ENCODE assay signal across 11 mouse cellular contexts in the genomic region with DNA sequence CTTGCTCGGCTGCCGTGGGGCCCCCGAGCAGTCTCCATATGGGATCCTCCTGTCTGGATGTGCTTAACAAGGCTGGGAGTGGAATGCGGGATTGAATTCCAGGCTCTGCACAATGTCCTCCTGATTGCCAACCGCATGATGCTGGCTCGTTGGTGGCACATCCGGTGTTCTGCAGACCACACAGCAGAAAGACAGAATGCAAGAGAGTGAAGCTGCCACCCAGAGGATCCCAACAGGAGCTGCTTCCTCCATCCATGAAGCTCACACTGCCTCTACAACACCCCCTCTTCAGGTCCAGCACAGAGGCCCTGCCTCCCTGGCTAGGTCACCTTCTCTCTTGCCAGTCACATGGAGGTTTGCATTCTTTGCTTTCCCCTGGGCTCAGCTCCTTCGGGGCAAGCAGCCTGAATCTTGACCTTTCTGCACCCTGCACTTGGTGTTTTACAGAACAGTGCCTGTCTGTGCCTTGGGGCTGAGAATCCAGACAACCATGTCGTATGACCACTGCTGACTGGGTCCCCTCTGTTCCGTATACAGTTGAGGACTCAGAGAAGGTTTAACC. TPM values are rescaled to one million over a fixed set of nuclear protein-coding genes. Genes with fewer than 3 reads are reported as not detected.
A peak's percentile ranks its signal among the peaks of the same experiment; 100 is the strongest.
DNase-seq lines count a peak whose midpoint lies in the region; ATAC-seq and TF ChIP-seq lines count a peak whose summit lies in the region.
"Had no signal": no experiment of that assay in that cellular context is flagged by ENCODE, and none has a peak within 500 bp of the region (broad histone marks: within the 10 kb centered on the region; RNA-seq: fewer than 3 reads in every experiment).

No protein-coding gene starts in this region.

- no peak overlapping the region for H3K4me3 ChIP-seq in lung, postnatal 0 days (ENCODE audit: low read depth, low read length)
- H3K4me3 ChIP-seq in lung, adult 2 months (replicated peaks; ENCODE audit: extremely low read depth, low read depth, low read length), result no peak overlapping the region
- H3K4me3 ChIP-seq in embryonic facial prominence, embryonic 13.5 days, result no peak overlapping the region
- H3K4me3 ChIP-seq in stomach, postnatal 0 days (ENCODE audit: low read depth, low read length), result no peak overlapping the region
- H3K4me3 ChIP-seq: heart, embryonic 15.5 days; limb, embryonic 15.5 days; midbrain, embryonic 12.5 days had no signal

- peak; percentile 25 to 37 for DNase-seq in heart, postnatal 10 days
- no peak for DNase-seq in heart, adult 8-10 months (ENCODE audit: low spot score)
- DNase-seq in lung, postnatal 0 days (ENCODE audit: low spot score), result peak; percentile 13
- no peak for DNase-seq in lung, adult 2 months
- no peak for DNase-seq in stomach, postnatal 0 days (ENCODE audit: low spot score)
- DNase-seq: right cerebral cortex, postnatal 25 days had no signal

- WGBS in lung, postnatal 0 days, result 58% methylated on average over 10 of the region's 10 CpGs
- 54% methylated on average over 10 of the region's 10 CpGs for WGBS in lung, adult 2 months
- 33% methylated on average over 10 of the region's 10 CpGs for WGBS in embryonic facial prominence, embryonic 13.5 days
- WGBS in stomach, postnatal 0 days, result 51% methylated on average over 10 of the region's 10 CpGs

- H3K27me3 ChIP-seq in lung, postnatal 0 days (replicated peaks; ENCODE audit: insufficient read depth, low read length), result no peaks in the 10 kb centered on the region
- H3K27me3 ChIP-seq in embryonic facial prominence, embryonic 13.5 days, result no peaks in the 10 kb centered on the region
- H3K27me3 ChIP-seq in stomach, postnatal 0 days (ENCODE audit: control insufficient read depth, insufficient read depth, low read length), result no peaks in the 10 kb centered on the region
- H3K27me3 ChIP-seq: heart, embryonic 15.5 days; limb, embryonic 15.5 days; midbrain, embryonic 12.5 days had no signal

- no peak overlapping the region for H3K9ac ChIP-seq in lung, postnatal 0 days (replicated peaks; ENCODE audit: low read depth)
- H3K9ac ChIP-seq in embryonic facial prominence, embryonic 13.5 days, result no peak overlapping the region
- H3K9ac ChIP-seq in stomach, postnatal 0 days (ENCODE audit: low read length), result no peak overlapping the region
- H3K9ac ChIP-seq: heart, embryonic 15.5 days; limb, embryonic 15.5 days; midbrain, embryonic 12.5 days had no signal

- no peak for TF ChIP-seq EP300 in lung, postnatal 0 days (IDR thresholded peaks at IDR 0.05)
- TF ChIP-seq EP300 in stomach, postnatal 0 days (optimal IDR thresholded peaks at IDR 0.05), result no peak

- no peak overlapping the region for H3K4me2 ChIP-seq in lung, postnatal 0 days (replicated peaks; ENCODE audit: low read depth, low read length)
- H3K4me2 ChIP-seq in embryonic facial prominence, embryonic 13.5 days, result no peak overlapping the region
- H3K4me2 ChIP-seq in stomach, postnatal 0 days (replicated peaks; ENCODE audit: low read depth), result no peak overlapping the region
- H3K4me2 ChIP-seq: heart, embryonic 15.5 days; limb, embryonic 15.5 days; midbrain, embryonic 12.5 days had no signal

- TF ChIP-seq CTCF in lung, postnatal 0 days (IDR thresholded peaks at IDR 0.05), result peak; percentile 45
- TF ChIP-seq CTCF in lung, adult 2 months (IDR thresholded peaks at IDR 0.05; ENCODE audit: insufficient read depth, low read length), result no peak
- peak; percentile 53 for TF ChIP-seq CTCF in stomach, postnatal 0 days (IDR thresholded peaks at IDR 0.05; ENCODE audit: low read depth)

- no peaks in the 10 kb centered on the region for H3K36me3 ChIP-seq in lung, postnatal 0 days (ENCODE audit: insufficient read depth, low read length)
- no peaks in the 10 kb centered on the region for H3K36me3 ChIP-seq in embryonic facial prominence, embryonic 13.5 days
- no peaks in the 10 kb centered on the region for H3K36me3 ChIP-seq in stomach, postnatal 0 days (ENCODE audit: control insufficient read depth, insufficient read depth, low read length)
- H3K36me3 ChIP-seq: heart, embryonic 15.5 days; limb, embryonic 15.5 days; midbrain, embryonic 12.5 days had no signal

- no peak for TF ChIP-seq POLR2A in lung, adult 2 months (IDR thresholded peaks at IDR 0.05; ENCODE audit: borderline replicate concordance, extremely low read depth, low read depth, low read length)

- H3K4me1 ChIP-seq in lung, postnatal 0 days (ENCODE audit: insufficient read depth, low read depth, low read length), result no peaks in the 10 kb centered on the region
- no peaks in the 10 kb centered on the region for H3K4me1 ChIP-seq in lung, adult 2 months (ENCODE audit: control insufficient read depth, insufficient read depth, low read length)
- H3K4me1 ChIP-seq in embryonic facial prominence, embryonic 13.5 days, result peaks cover 18% of the 10 kb centered on the region
- H3K4me1 ChIP-seq in stomach, postnatal 0 days (replicated peaks; ENCODE audit: control insufficient read depth, insufficient read depth), result no peaks in the 10 kb centered on the region
- H3K4me1 ChIP-seq: midbrain, embryonic 12.5 days had no signal

- no peaks in the 10 kb centered on the region for H3K9me3 ChIP-seq in lung, postnatal 0 days (ENCODE audit: low read length)
- H3K9me3 ChIP-seq in embryonic facial prominence, embryonic 13.5 days, result no peaks in the 10 kb centered on the region; the same call in 1 of the 2 replicates
- no peaks in the 10 kb centered on the region for H3K9me3 ChIP-seq in stomach, postnatal 0 days (ENCODE audit: control insufficient read depth, low read length)
- H3K9me3 ChIP-seq: heart, embryonic 15.5 days; limb, embryonic 15.5 days had no signal

- intact Hi-C loops in heart, postnatal 10 days (cut with DNase I), result no loop called here

- ATAC-seq in lung, postnatal 0 days, result no peak
- peak; percentile 10; the same call in 1 of the 2 replicates for ATAC-seq in embryonic facial prominence, embryonic 13.5 days (ENCODE audit: insufficient number of reproducible peaks, insufficient read depth, low FRiP score, low TSS enrichment, low read depth)
- peak; percentile 35; the same call in 1 of the 2 replicates for ATAC-seq in stomach, postnatal 0 days (ENCODE audit: low FRiP score, low TSS enrichment)
- ATAC-seq in megakaryocyte progenitor cell, adult 5-6 weeks (replicated peaks; ENCODE audit: poor library complexity), result no peak

- H3K27ac ChIP-seq in lung, postnatal 0 days (ENCODE audit: low read length), result no peak overlapping the region
- H3K27ac ChIP-seq in embryonic facial prominence, embryonic 13.5 days, result peak overlapping the region; percentile 48
- no peak overlapping the region for H3K27ac ChIP-seq in stomach, postnatal 0 days (replicated peaks)
- H3K27ac ChIP-seq: heart, embryonic 15.5 days; limb, embryonic 15.5 days; midbrain, embryonic 12.5 days had no signal

RNA-seq across cellular contexts. Expression of gene Mcfd2, which starts 39.6 kb away (rescaled TPM):
- 10 to 100 TPM; 41.4 to 43.2 TPM for total RNA-seq in heart, postnatal 10 days (2021)
- 10 to 100 TPM; 56.1 to 70.7 (median 59.8) TPM for total RNA-seq in heart, adult 8-10 months (2022)
- polyA plus RNA-seq in lung, postnatal 0 days (2015; fragmentation: Nextera tagmentation; extraction: Ambion mirVana), result 132 and 145 TPM in 2 replicates
- polyA plus RNA-seq in lung, adult 2 months (2012; rRNA removed), result 71.7 and 87.8 TPM in 2 replicates
- 85.7 and 97.0 TPM in 2 replicates for polyA plus RNA-seq in embryonic facial prominence, embryonic 13.5 days (2015; fragmentation: Nextera tagmentation; extraction: Ambion mirVana)
- polyA plus RNA-seq in stomach, postnatal 0 days (2015; fragmentation: Nextera tagmentation; extraction: Ambion mirVana), result 80.4 and 84.4 TPM in 2 replicates
- total RNA-seq in megakaryocyte progenitor cell, adult 5-6 weeks (2015), result 41.7 and 41.8 TPM in 2 replicates
- 111 and 130 TPM in 2 replicates for total RNA-seq in megakaryocyte progenitor cell, adult 5-6 weeks (2017)

RNA-seq across cellular contexts. Expression of gene Ttc7, which starts 56.5 kb away (rescaled TPM):
- total RNA-seq in heart, postnatal 10 days (2021), result 1 to 10 TPM; 4.9 to 5.4 TPM
- total RNA-seq in heart, adult 8-10 months (2022), result 10 to 100 TPM; 19.2 to 31.4 (median 26.0) TPM
- 14.2 and 16.4 TPM in 2 replicates for polyA plus RNA-seq in lung, postnatal 0 days (2015; fragmentation: Nextera tagmentation; extraction: Ambion mirVana)
- polyA plus RNA-seq in lung, adult 2 months (2012; rRNA removed), result 78.4 and 102 TPM in 2 replicates
- 6.4 and 7.2 TPM in 2 replicates for polyA plus RNA-seq in embryonic facial prominence, embryonic 13.5 days (2015; fragmentation: Nextera tagmentation; extraction: Ambion mirVana)
- 19.9 and 21.2 TPM in 2 replicates for polyA plus RNA-seq in stomach, postnatal 0 days (2015; fragmentation: Nextera tagmentation; extraction: Ambion mirVana)
- 47.8 and 54.7 TPM in 2 replicates for total RNA-seq in megakaryocyte progenitor cell, adult 5-6 weeks (2015)
- 53.2 and 58.5 TPM in 2 replicates for total RNA-seq in megakaryocyte progenitor cell, adult 5-6 weeks (2017)

Comparison
In these comparisons a context has a peak if more than half of its experiments do, and no peak if none do; other contexts are left out.
1. DNase-seq: peak in heart, postnatal 10 days (2 of 2) and lung, postnatal 0 days (single experiment); none in heart, adult 8-10 months (single experiment), lung, adult 2 months (single experiment) and stomach, postnatal 0 days (single experiment).
2. ATAC-seq: peak in embryonic facial prominence, embryonic 13.5 days (single experiment) and stomach, postnatal 0 days (single experiment); none in lung, postnatal 0 days (single experiment) and megakaryocyte progenitor cell, adult 5-6 weeks (single experiment).